ENCODE assay signal across 24 mouse cellular contexts in genomic region chr6:118947286-118947685, GRCm38 (mm10).
DNase-seq lines count a peak whose midpoint lies in the region; ATAC-seq and TF ChIP-seq lines count a peak whose summit lies in the region.
"Had no signal": no experiment of that assay in that cellular context is flagged by ENCODE, and none has a peak within 500 bp of the region (broad histone marks: within the 10 kb centered on the region; RNA-seq: fewer than 3 reads in every experiment).

No protein-coding gene starts in this region.

- no peak overlapping the region for H3K4me3 ChIP-seq in embryonic facial prominence, embryonic 11.5 days (ENCODE audit: low read depth, low read length)
- no peak overlapping the region for H3K4me3 ChIP-seq in embryonic facial prominence, embryonic 10.5 days
- no peak overlapping the region for H3K4me3 ChIP-seq in lung, embryonic 16.5 days (ENCODE audit: low read length)
- no peak overlapping the region for H3K4me3 ChIP-seq in limb, embryonic 12.5 days (replicated peaks)
- no peak overlapping the region for H3K4me3 ChIP-seq in gastrocnemius, adult 2 months
- H3K4me3 ChIP-seq: embryonic facial prominence, embryonic 12.5 days; heart, embryonic 10.5 days; hindbrain, embryonic 10.5 days; liver, embryonic 12.5 days; midbrain, embryonic 12.5 days had no signal

- intact Hi-C loops in gastrocnemius, adult 2 months (cut with DNase I), result no loop called here

- no peak overlapping the region for H3K9ac ChIP-seq in embryonic facial prominence, embryonic 11.5 days (replicated peaks; ENCODE audit: low read length)
- no peak overlapping the region for H3K9ac ChIP-seq in lung, embryonic 16.5 days (ENCODE audit: low read length)
- H3K9ac ChIP-seq in limb, embryonic 12.5 days (replicated peaks), result no peak overlapping the region
- H3K9ac ChIP-seq: embryonic facial prominence, embryonic 12.5 days; liver, embryonic 12.5 days; midbrain, embryonic 12.5 days had no signal

- H3K4me2 ChIP-seq in embryonic facial prominence, embryonic 11.5 days (ENCODE audit: low read depth, low read length), result no peak overlapping the region
- H3K4me2 ChIP-seq in lung, embryonic 16.5 days (ENCODE audit: low read depth, low read length), result no peak overlapping the region
- no peak overlapping the region for H3K4me2 ChIP-seq in limb, embryonic 12.5 days
- H3K4me2 ChIP-seq: embryonic facial prominence, embryonic 12.5 days; liver, embryonic 12.5 days; midbrain, embryonic 12.5 days had no signal

- H3K4me1 ChIP-seq in embryonic facial prominence, embryonic 11.5 days (ENCODE audit: control insufficient read depth, insufficient read depth, low read length), result no peaks in the 10 kb centered on the region
- peaks cover 26% of the 10 kb centered on the region for H3K4me1 ChIP-seq in embryonic facial prominence, embryonic 10.5 days
- peaks cover 16% of the 10 kb centered on the region for H3K4me1 ChIP-seq in lung, embryonic 16.5 days (replicated peaks; ENCODE audit: control insufficient read depth, insufficient read depth, low read length)
- peaks cover 14% of the 10 kb centered on the region for H3K4me1 ChIP-seq in limb, embryonic 12.5 days (replicated peaks)
- H3K4me1 ChIP-seq: midbrain, embryonic 12.5 days had no signal

- TF ChIP-seq CTCF in gastrocnemius, adult 2 months (IDR thresholded peaks at IDR 0.05), result no peak

- peak; percentile 72 for DNase-seq in embryonic facial prominence, embryonic 11.5 days (ENCODE audit: low spot score)
- no peak for DNase-seq in embryonic facial prominence, embryonic 10.5 days (ENCODE audit: low spot score)
- DNase-seq in lung, postnatal 25 days (ENCODE audit: low spot score), result no peak
- no peak for DNase-seq in gastrocnemius, adult 2 months
- DNase-seq in cerebellum, postnatal 4 days (ENCODE audit: low spot score in 2 of 2), result no peak
- DNase-seq: adrenal gland, adult 2 months; cerebellum, adult 11-12 months; cerebellum, postnatal 10 days; gastrocnemius, postnatal 10 days; heart, postnatal 10 days; kidney, adult 18-20 months; kidney, postnatal 4 days; left cerebral cortex, postnatal 4 days; lung, adult 2 months had no signal

- no peak overlapping the region for H3K27ac ChIP-seq in embryonic facial prominence, embryonic 11.5 days (replicated peaks; ENCODE audit: low read depth, low read length)
- H3K27ac ChIP-seq in embryonic facial prominence, embryonic 10.5 days (replicated peaks), result no peak overlapping the region
- H3K27ac ChIP-seq in lung, embryonic 16.5 days (ENCODE audit: low read length), result peak overlapping the region; percentile 29
- H3K27ac ChIP-seq in limb, embryonic 12.5 days, result 0 out of 2 replicates have a peak overlapping the region, but pooled peaks have one; percentile 4
- no peak overlapping the region for H3K27ac ChIP-seq in gastrocnemius, adult 2 months
- H3K27ac ChIP-seq: embryonic facial prominence, embryonic 12.5 days; hindbrain, embryonic 10.5 days; hindbrain, postnatal 0 days; liver, embryonic 12.5 days; midbrain, embryonic 12.5 days had no signal

- no peak for ATAC-seq in embryonic facial prominence, embryonic 11.5 days (replicated peaks; ENCODE audit: insufficient number of reproducible peaks, low FRiP score, low TSS enrichment, low read depth)
- no peak for ATAC-seq in lung, embryonic 16.5 days (ENCODE audit: low read depth)
- ATAC-seq in limb, embryonic 12.5 days (ENCODE audit: insufficient number of reproducible peaks, insufficient read depth, low FRiP score, low TSS enrichment, low read depth), result no peak
- ATAC-seq: forebrain, embryonic 14.5 days; hindbrain, postnatal 0 days; liver, embryonic 12.5 days; Patski had no signal

- H3K27me3 ChIP-seq in embryonic facial prominence, embryonic 11.5 days (ENCODE audit: control insufficient read depth, insufficient read depth, low read length), result no peaks in the 10 kb centered on the region
- H3K27me3 ChIP-seq in embryonic facial prominence, embryonic 10.5 days (replicated peaks; ENCODE audit: low read depth, poor library complexity, severe bottlenecking), result no peaks in the 10 kb centered on the region
- H3K27me3 ChIP-seq in lung, embryonic 16.5 days (ENCODE audit: control insufficient read depth, insufficient read depth, low read depth, low read length), result no peaks in the 10 kb centered on the region
- no peaks in the 10 kb centered on the region for H3K27me3 ChIP-seq in limb, embryonic 12.5 days
- H3K27me3 ChIP-seq: embryonic facial prominence, embryonic 12.5 days; liver, embryonic 12.5 days; midbrain, embryonic 12.5 days; Patski had no signal

- WGBS in embryonic facial prominence, embryonic 11.5 days, result 51% methylated on average over 8 of the region's 8 CpGs
- WGBS in embryonic facial prominence, embryonic 10.5 days, result 68% methylated on average over 8 of the region's 8 CpGs
- 62% methylated on average over 8 of the region's 8 CpGs for WGBS in lung, embryonic 16.5 days
- 62% methylated on average over 8 of the region's 8 CpGs for WGBS in limb, embryonic 12.5 days

- no peaks in the 10 kb centered on the region for H3K9me3 ChIP-seq in embryonic facial prominence, embryonic 11.5 days (replicated peaks; ENCODE audit: control insufficient read depth, low read length)
- no peaks in the 10 kb centered on the region for H3K9me3 ChIP-seq in embryonic facial prominence, embryonic 10.5 days
- no peaks in the 10 kb centered on the region for H3K9me3 ChIP-seq in lung, embryonic 16.5 days (ENCODE audit: control insufficient read depth, low read length)
- no peaks in the 10 kb centered on the region for H3K9me3 ChIP-seq in limb, embryonic 12.5 days
- H3K9me3 ChIP-seq: embryonic facial prominence, embryonic 12.5 days; heart, embryonic 10.5 days; hindbrain, embryonic 10.5 days; liver, embryonic 12.5 days; midbrain, embryonic 12.5 days had no signal

- H3K36me3 ChIP-seq in embryonic facial prominence, embryonic 11.5 days (replicated peaks; ENCODE audit: control insufficient read depth, insufficient read depth, low read depth, low read length), result no peaks in the 10 kb centered on the region
- H3K36me3 ChIP-seq in embryonic facial prominence, embryonic 10.5 days (replicated peaks), result no peaks in the 10 kb centered on the region
- no peaks in the 10 kb centered on the region for H3K36me3 ChIP-seq in lung, embryonic 16.5 days (ENCODE audit: control insufficient read depth, insufficient read depth, low read length)
- no peaks in the 10 kb centered on the region for H3K36me3 ChIP-seq in limb, embryonic 12.5 days
- H3K36me3 ChIP-seq: embryonic facial prominence, embryonic 12.5 days; heart, embryonic 10.5 days; hindbrain, embryonic 10.5 days; liver, embryonic 12.5 days; midbrain, embryonic 12.5 days had no signal

Comparison
In these comparisons a context has a peak if more than half of its experiments do, and no peak if none do; other contexts are left out.
1. H3K27ac ChIP-seq: peak in lung, embryonic 16.5 days (single experiment) and limb, embryonic 12.5 days (single experiment); none in embryonic facial prominence, embryonic 11.5 days (single experiment), embryonic facial prominence, embryonic 10.5 days (single experiment) and gastrocnemius, adult 2 months (single experiment).